Mouse (Mus musculus): ENCODE results near the gene Cd244a. TPM values are rescaled to one million over a fixed set of nuclear protein-coding genes. Genes with fewer than 3 reads are reported as not detected.

The Cd244a gene
- polyA plus RNA-seq, 1 experiment = not detected

DNA sequence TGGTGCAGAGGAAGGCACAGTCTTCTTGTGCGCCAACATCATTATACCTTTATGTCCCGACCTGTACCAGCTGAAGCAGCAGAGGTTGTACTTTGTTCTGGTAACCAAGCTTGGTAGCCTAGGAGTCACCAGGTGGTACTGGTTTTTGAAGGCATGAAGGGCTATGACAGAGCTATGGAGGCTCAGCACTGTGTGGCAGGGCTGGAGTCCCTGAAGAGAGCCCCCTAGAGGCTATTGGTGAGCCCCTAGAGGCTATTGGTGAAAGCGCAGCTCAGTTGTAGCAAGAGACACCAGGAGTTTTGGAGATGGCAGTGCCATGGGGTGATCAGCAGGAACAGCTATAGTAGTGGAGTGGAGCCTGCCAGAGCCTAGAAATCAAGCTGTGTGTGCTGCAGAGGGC lies 5.3 kb downstream of the Cd244a start:
- Histone ChIP-seq H3K4me1 (ENCODE audit: control insufficient read depth, insufficient read depth, low read length) (no peaks in the 10 kb centered on the region), H3K27ac (ENCODE audit: insufficient read depth, low read depth, low read length) (no peak overlapping the region), H3K4me3 (ENCODE audit: insufficient read depth, low read depth, low read length) (no peak overlapping the region)
- TF ChIP-seq CTCF (IDR thresholded peaks at IDR 0.05; ENCODE audit: insufficient read depth, low read depth, low read length) (0 out of 2 replicates have a peak, but pooled peaks have one; percentile 23), POLR2A (IDR thresholded peaks at IDR 0.05; ENCODE audit: insufficient read depth, low read depth, low read length) (no peak)
- WGBS = 55% methylated on average over 3 of the region's 3 CpGs

DNA sequence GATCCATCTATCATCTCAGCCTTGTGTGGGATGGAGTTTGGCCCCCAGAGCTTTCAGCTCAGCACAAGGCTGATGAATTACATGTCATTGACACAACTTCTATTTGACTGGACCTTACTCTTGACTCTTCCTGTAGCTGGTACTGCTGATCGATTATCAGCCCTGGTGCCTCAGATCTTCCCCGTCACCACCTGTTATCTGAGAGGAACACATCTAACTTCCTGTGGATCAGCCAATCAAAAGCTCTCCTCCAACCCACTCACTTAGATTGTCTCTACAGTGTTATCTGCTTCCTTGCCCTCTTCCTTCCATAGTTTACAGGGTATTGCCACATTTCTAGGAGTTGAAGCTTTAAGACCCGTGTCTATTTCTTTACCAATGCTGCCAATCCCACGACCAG lies 6.9 kb downstream of the Cd244a start:
- 81% methylated on average over 4 of the region's 4 CpGs for WGBS
- Histone ChIP-seq H3K4me3 (ENCODE audit: insufficient read depth, low read depth, low read length) (no peak overlapping the region), H3K4me1 (ENCODE audit: control insufficient read depth, insufficient read depth, low read length) (no peaks in the 10 kb centered on the region), H3K27ac (ENCODE audit: insufficient read depth, low read depth, low read length) (no peak overlapping the region)
- TF ChIP-seq POLR2A (IDR thresholded peaks at IDR 0.05; ENCODE audit: insufficient read depth, low read depth, low read length) (no peak), CTCF (IDR thresholded peaks at IDR 0.05; ENCODE audit: insufficient read depth, low read depth, low read length) (no peak)

DNA sequence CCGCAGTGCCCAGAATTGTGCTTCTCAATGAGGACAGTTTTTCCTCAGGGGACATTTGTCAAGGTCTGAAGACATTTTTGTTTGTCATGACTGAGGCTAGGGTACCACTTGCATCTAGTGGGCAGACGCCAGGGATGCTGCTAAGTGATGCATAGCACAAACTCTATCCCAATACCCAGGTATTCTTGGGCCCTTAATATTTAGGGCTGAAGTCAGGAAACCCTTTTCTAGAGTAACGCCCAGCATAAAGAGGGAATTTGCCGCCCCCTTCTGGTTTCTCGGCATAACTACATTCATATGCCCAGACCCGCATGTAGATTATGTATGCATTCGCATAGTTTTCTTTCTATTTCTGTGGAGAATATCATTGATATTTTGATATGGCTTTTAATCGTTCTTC lies 7.8 kb downstream of the Cd244a start:
- WGBS = 18% methylated on average over 8 of the region's 8 CpGs
- TF ChIP-seq CTCF (IDR thresholded peaks at IDR 0.05; ENCODE audit: insufficient read depth, low read depth, low read length) (no peak), POLR2A (IDR thresholded peaks at IDR 0.05; ENCODE audit: insufficient read depth, low read depth, low read length) (no peak)
- Histone ChIP-seq H3K4me3 (ENCODE audit: insufficient read depth, low read depth, low read length) (no peak overlapping the region), H3K27ac (ENCODE audit: insufficient read depth, low read depth, low read length) (no peak overlapping the region), H3K4me1 (ENCODE audit: control insufficient read depth, insufficient read depth, low read length) (no peaks in the 10 kb centered on the region)

DNA sequence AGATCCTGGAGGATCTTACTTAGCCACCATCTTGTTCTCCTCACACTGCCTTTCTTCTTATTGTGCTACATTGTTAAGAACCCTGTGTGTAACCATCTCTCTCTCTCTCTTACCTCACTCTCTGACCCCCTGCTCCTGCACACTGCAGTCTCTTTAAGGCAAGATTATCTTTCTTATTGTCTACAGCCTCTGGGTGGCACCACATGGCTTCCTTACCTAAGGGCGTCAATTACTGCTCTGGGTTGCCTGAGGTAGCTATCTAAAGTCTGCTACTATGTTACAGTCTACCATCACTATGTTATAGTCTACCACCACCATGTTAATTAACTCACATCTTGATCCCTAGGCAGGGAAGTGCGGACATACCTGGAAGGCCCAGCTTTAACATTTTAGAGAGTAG lies 9.4 kb downstream of the Cd244a start:
- no peak for TF ChIP-seq CTCF (IDR thresholded peaks at IDR 0.05; ENCODE audit: insufficient read depth, low read depth, low read length)
- no peak for TF ChIP-seq POLR2A (IDR thresholded peaks at IDR 0.05; ENCODE audit: insufficient read depth, low read depth, low read length)
- WGBS = 67% methylated on average over 2 of the region's 2 CpGs
- Histone ChIP-seq H3K4me1 (ENCODE audit: control insufficient read depth, insufficient read depth, low read length) (no peaks in the 10 kb centered on the region), H3K27ac (ENCODE audit: insufficient read depth, low read depth, low read length) (no peak overlapping the region), H3K4me3 (ENCODE audit: insufficient read depth, low read depth, low read length) (no peak overlapping the region)

DNA sequence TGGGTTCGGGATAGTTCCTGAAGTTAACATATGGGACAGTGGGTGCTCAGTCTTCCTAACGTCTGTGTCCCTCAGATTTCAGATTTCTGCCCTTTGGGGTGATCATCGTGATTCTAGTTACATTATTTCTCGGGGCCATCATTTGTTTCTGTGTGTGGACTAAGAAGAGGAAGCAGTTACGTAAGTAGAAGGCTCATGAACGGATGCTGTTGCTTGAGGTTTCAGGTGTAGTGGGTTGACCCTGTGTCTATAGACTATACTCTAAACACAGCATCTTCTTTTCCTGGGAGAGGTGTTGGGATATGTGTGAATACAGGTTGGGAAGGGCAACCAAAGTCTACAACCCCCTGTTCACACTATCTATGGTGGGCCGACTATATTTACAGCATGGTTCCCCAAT lies 18.2 kb downstream of the Cd244a start:
- TF ChIP-seq CTCF (IDR thresholded peaks at IDR 0.05; ENCODE audit: insufficient read depth, low read depth, low read length) (no peak), POLR2A (IDR thresholded peaks at IDR 0.05; ENCODE audit: insufficient read depth, low read depth, low read length) (no peak)
- Histone ChIP-seq H3K4me3 (ENCODE audit: insufficient read depth, low read depth, low read length) (no peak overlapping the region), H3K4me1 (ENCODE audit: control insufficient read depth, insufficient read depth, low read length) (no peaks in the 10 kb centered on the region), H3K27ac (ENCODE audit: insufficient read depth, low read depth, low read length) (no peak overlapping the region)
- 87% methylated on average over 7 of the region's 7 CpGs for WGBS

DNA sequence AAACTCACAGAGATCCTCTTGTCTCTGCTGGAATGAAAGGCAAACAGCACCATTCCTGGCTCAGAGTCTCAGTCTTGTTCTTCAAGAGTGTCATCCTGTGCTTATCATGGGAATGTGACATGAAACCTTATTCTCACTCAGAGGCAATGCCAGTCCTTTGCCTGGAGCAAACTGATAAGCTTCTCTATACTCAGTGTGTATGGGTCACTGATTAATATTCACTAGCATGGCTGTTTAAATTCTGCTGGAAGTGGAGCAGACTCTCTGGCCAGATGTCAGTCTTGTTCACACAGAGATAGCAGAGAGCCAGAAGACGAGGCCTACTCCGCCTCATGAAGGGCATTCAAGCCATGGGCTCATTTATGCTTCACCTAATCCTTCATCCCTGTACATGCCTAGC lies 25.6 kb downstream of the Cd244a start:
- H3K4me3 ChIP-seq (ENCODE audit: insufficient read depth, low read depth, low read length) = no peak overlapping the region
- TF ChIP-seq POLR2A (IDR thresholded peaks at IDR 0.05; ENCODE audit: insufficient read depth, low read depth, low read length) (no peak), CTCF (IDR thresholded peaks at IDR 0.05; ENCODE audit: insufficient read depth, low read depth, low read length) (no peak)
- WGBS = 83% methylated on average over 2 of the region's 2 CpGs
- H3K4me1 ChIP-seq (ENCODE audit: control insufficient read depth, insufficient read depth, low read length) = no peaks in the 10 kb centered on the region
- no peak overlapping the region for H3K27ac ChIP-seq (ENCODE audit: insufficient read depth, low read depth, low read length)

DNA sequence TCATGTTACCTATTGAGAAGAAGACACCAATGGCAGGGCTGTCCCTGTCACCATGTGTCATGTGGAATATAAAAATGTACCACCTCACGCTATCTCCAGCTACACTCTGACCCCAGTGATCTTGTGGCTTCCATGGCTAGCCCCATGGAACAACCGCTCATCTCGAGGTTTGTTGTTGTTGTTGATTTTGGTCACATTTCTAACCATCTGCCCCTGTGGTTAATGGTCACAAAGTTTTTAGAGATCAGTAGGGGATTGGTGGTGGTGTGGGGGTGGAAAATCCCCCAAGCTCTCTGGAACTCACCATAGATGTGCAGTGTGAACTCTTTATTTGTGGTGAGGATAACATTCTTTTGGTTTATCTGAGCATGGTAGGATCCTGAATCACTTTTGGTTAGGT lies 45.7 kb downstream of the Cd244a start:
- no peaks in the 10 kb centered on the region for H3K4me1 ChIP-seq (ENCODE audit: control insufficient read depth, insufficient read depth, low read length)
- TF ChIP-seq POLR2A (IDR thresholded peaks at IDR 0.05; ENCODE audit: insufficient read depth, low read depth, low read length) = no peak
- TF ChIP-seq CTCF (IDR thresholded peaks at IDR 0.05; ENCODE audit: insufficient read depth, low read depth, low read length) = no peak
- no peak overlapping the region for H3K4me3 ChIP-seq (ENCODE audit: insufficient read depth, low read depth, low read length)
- no peak overlapping the region for H3K27ac ChIP-seq (ENCODE audit: insufficient read depth, low read depth, low read length)
- 84% methylated on average over 3 of the region's 3 CpGs for WGBS

DNA sequence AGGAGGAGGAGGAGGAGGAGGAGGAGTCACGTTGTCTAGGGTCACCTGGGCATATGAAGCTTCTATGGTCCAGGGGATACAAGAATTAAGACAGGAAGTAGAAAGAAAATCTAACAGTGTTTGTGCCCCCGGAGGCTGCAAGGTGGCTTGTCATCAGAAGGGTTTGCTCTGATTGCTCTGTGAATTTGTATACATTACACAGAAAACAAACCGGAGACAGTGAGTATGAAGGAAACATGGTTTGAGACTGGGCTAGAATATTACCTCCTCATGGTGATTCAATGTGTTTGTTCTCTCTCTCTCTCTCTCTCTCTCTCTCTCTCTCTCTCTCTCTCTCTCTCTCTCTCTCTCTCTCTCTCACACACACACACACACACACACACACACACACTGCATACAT lies 47.7 kb downstream of the Cd244a start:
- TF ChIP-seq POLR2A (IDR thresholded peaks at IDR 0.05; ENCODE audit: insufficient read depth, low read depth, low read length) = no peak
- no peak for TF ChIP-seq CTCF (IDR thresholded peaks at IDR 0.05; ENCODE audit: insufficient read depth, low read depth, low read length)
- Histone ChIP-seq H3K4me3 (ENCODE audit: insufficient read depth, low read depth, low read length) (no peak overlapping the region), H3K27ac (ENCODE audit: insufficient read depth, low read depth, low read length) (no peak overlapping the region), H3K4me1 (ENCODE audit: control insufficient read depth, insufficient read depth, low read length) (no peaks in the 10 kb centered on the region)
- 68% methylated on average over 3 of the region's 3 CpGs for WGBS

DNA sequence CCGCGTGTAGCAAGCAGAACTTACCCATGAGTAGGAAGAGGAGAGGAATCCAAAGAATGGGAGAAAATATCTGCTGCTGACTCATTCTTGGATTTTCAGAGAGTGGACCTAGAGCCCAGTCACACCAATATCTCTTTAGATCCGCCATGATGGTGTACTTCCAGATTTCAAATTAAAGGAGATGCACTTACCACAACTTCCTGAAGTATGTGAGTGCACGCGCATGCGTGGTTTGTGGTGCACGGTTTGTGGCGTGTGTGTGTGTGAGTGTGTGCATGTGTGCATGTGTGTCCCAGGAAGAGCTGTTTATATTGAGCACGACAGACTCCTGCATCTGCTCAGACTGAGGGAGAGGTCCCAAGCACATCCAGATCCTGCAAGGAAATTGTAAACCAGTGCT lies 48.2 kb downstream of the Cd244a start, which contains the start of gene Ly9:
TSS of gene Ly9 (minus strand) at position 235 of the 400 bp plus-strand sequence.
- TF ChIP-seq POLR2A (IDR thresholded peaks at IDR 0.05; ENCODE audit: insufficient read depth, low read depth, low read length) = no peak
- no peak for TF ChIP-seq CTCF (IDR thresholded peaks at IDR 0.05; ENCODE audit: insufficient read depth, low read depth, low read length)
- WGBS = 83% methylated on average over 9 of the region's 9 CpGs
- Histone ChIP-seq H3K4me1 (ENCODE audit: control insufficient read depth, insufficient read depth, low read length) (no peaks in the 10 kb centered on the region), H3K4me3 (ENCODE audit: insufficient read depth, low read depth, low read length) (no peak within 1 kb of the TSS), H3K27ac (ENCODE audit: insufficient read depth, low read depth, low read length) (no peak within 1 kb of the TSS)

DNA sequence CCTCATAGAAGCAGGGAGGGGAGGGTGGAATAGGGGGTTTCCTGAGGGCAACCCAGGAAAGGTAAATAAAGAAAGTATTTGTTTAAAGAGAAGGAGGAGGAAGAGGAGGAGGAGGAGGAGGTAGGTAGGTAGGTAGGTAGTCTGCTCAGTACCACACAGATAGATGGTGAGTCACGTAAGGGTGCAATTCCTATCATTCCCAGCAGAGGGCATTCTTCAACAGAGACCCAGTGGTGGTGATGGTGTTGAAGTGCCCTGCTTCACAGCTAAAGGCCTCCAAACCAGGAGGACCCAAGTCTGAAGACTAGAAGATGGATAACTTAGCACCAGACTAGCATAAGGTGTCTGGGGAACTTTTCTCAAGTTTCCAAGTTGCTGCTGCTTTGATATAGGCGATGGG lies 51.0 kb downstream of the Cd244a start:
- H3K27ac ChIP-seq (ENCODE audit: insufficient read depth, low read depth, low read length) = no peak overlapping the region
- WGBS = 97% methylated on average over 2 of the region's 2 CpGs
- no peak overlapping the region for H3K4me3 ChIP-seq (ENCODE audit: insufficient read depth, low read depth, low read length)
- no peaks in the 10 kb centered on the region for H3K4me1 ChIP-seq (ENCODE audit: control insufficient read depth, insufficient read depth, low read length)
- no peak for TF ChIP-seq POLR2A (IDR thresholded peaks at IDR 0.05; ENCODE audit: insufficient read depth, low read depth, low read length)
- TF ChIP-seq CTCF (IDR thresholded peaks at IDR 0.05; ENCODE audit: insufficient read depth, low read depth, low read length) = no peak

All from olfactory bulb, adult 2 months (tissue).